Comparison of ENCODE assay signal across 9 mouse cellular contexts in the genomic region with DNA sequence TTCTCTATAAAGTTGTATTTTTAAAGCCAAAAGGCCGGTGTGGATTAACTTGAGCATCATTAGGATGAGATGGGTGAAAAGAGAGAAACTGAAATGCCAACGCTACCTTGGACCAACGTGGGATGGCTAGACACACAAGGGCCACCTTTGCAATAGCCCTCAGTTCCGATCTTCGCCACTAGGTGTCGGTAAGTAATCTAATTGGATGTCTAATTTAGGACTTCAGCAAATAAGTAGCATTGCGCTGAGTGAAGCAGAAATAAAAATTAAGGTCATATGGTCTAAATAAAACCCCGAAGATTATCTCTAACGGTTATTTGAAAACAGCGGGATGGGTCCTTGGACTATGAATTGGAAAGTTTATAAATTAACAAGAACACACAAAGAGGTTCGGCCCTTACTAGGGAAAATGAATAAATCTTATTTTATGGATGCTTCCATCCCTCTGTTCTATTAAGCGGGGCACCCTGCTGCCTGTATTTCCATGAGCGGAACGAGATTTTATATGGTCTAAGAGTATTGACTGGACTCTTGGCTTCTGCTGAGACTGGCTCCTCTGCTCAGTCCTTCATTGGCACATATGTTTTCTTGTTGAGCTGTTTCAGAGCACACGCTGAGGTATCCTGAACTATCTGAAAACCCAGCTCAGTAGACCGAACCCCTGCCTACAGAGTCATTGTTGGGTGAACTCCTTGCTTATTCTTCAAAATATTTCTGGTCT.
DNase-seq lines count a peak whose midpoint lies in the region; TF ChIP-seq lines count a peak whose summit lies in the region.
"Had no signal": no experiment of that assay in that cellular context is flagged by ENCODE, and none has a peak within 500 bp of the region (broad histone marks: within the 10 kb centered on the region; RNA-seq: fewer than 3 reads in every experiment).

No protein-coding gene starts in this region.

- peak; percentile 80 for DNase-seq in CH12.LX (ENCODE audit: extremely low read depth)
- peak; percentile 79 for DNase-seq in adrenal gland, postnatal 25 days
- DNase-seq in embryo, embryonic 9.5 days (ENCODE audit: extremely low spot score) = peak; percentile 74
- peak; percentile 81 for DNase-seq in heart, adult 8-10 months (ENCODE audit: low spot score)
- DNase-seq in kidney, postnatal 14 days = peak; percentile 89
- peak; percentile 62 to 75 for DNase-seq in lung, adult 18-20 months
- DNase-seq in ovary, postnatal 36 days (ENCODE audit: low spot score) = peak; percentile 64
- peak; percentile 85 for DNase-seq in thymus, postnatal 14 days

- peak; percentile 88 to 98 for TF ChIP-seq CTCF in CH12.LX (conservative IDR thresholded peaks at IDR 0.05 in 1 of 2, IDR thresholded peaks at IDR 0.05 in 1 of 2; ENCODE audit: low read depth in 2 of 2, low read length in 2 of 2)

- H3K79me2 ChIP-seq in CH12.LX (replicated peaks; ENCODE audit: control insufficient read depth, extremely low read depth, insufficient read depth, poor library complexity, severe bottlenecking) = no peaks in the 10 kb centered on the region

- dilution Hi-C loops in CH12.LX (cut with MboI; ENCODE audit: extremely low pct_ligation_motif_present, extremely low pct_unique_long_range_greater_than_20kb, low sequenced_read_pairs) = no loop called here

- H3K27ac ChIP-seq in CH12.LX (ENCODE audit: insufficient read depth, low read depth) = no peak overlapping the region
- H3K27ac ChIP-seq: limb, embryonic 15.5 days had no signal

- H3K4me2 ChIP-seq in CH12.LX (ENCODE audit: insufficient read depth, low read depth, poor library complexity, severe bottlenecking) = peak overlapping the region; percentile 36; the same call in 1 of the 2 replicates
- H3K4me2 ChIP-seq: limb, embryonic 15.5 days had no signal

- in situ Hi-C loops in CH12.LX (cut with MboI; ENCODE audit: low pct_ligation_motif_present, low pct_unique_long_range_greater_than_20kb, low sequenced_read_pairs) = no loop called here

- no peaks in the 10 kb centered on the region for H3K27me3 ChIP-seq in CH12.LX (replicated peaks)
- H3K27me3 ChIP-seq: limb, embryonic 15.5 days had no signal

- peaks cover 0 to 3% of the 10 kb centered on the region in 2 experiments; a peak in 1 of 4 replicates for H3K4me1 ChIP-seq in CH12.LX (ENCODE audit: control insufficient read depth in 1 of 2, insufficient read depth in 2 of 2)
- H3K4me1 ChIP-seq: limb, embryonic 15.5 days had no signal

- TF ChIP-seq EP300 in CH12.LX (IDR thresholded peaks at IDR 0.05; ENCODE audit: low read length) = no peak

- no peaks in the 10 kb centered on the region for H3K36me3 ChIP-seq in CH12.LX (replicated peaks in 1 of 2; ENCODE audit: control insufficient read depth in 1 of 2, insufficient read depth in 1 of 2, low read length in 1 of 2)
- H3K36me3 ChIP-seq: limb, embryonic 15.5 days had no signal

- TF ChIP-seq RAD21 in CH12.LX (IDR thresholded peaks at IDR 0.05; ENCODE audit: low read depth, low read length) = peak; percentile 88

- no peak overlapping the region for H3K9ac ChIP-seq in CH12.LX (ENCODE audit: insufficient read depth, low read depth)
- H3K9ac ChIP-seq: limb, embryonic 15.5 days had no signal

- TF ChIP-seq POLR2A in CH12.LX (IDR thresholded peaks at IDR 0.05; ENCODE audit: low read depth, low read length) = no peak

- no peaks in the 10 kb centered on the region for H3K9me3 ChIP-seq in CH12.LX (replicated peaks; ENCODE audit: low read length)
- H3K9me3 ChIP-seq: limb, embryonic 15.5 days had no signal

- H3K4me3 ChIP-seq in CH12.LX (replicated peaks in 1 of 3; ENCODE audit: low read depth in 2 of 3, low read length in 2 of 3, poor library complexity in 1 of 3) = no peak overlapping the region
- H3K4me3 ChIP-seq: limb, embryonic 15.5 days had no signal

TF ChIP-seq in CH12.LX, 34 proteins besides CTCF, POLR2A, EP300 and RAD21:
- TF ChIP-seq UBTF (IDR thresholded peaks at IDR 0.05; ENCODE audit: low read depth, low read length) = no peak
- TF ChIP-seq NELFE (IDR thresholded peaks at IDR 0.05; ENCODE audit: low read depth, low read length) = peak; percentile 16; the same call in 1 of the 2 replicates
- TF ChIP-seq MAFK (IDR thresholded peaks at IDR 0.05; ENCODE audit: insufficient replicate concordance, low read length) = peak; percentile 72; the same call in 1 of the 2 replicates
- peak; percentile 44 for TF ChIP-seq ZC3H11A (IDR thresholded peaks at IDR 0.05; ENCODE audit: low read depth, low read length)
- TF ChIP-seq SMC3 (IDR thresholded peaks at IDR 0.05; ENCODE audit: low read depth, low read length) = peak; percentile 87
